Mouse (Mus musculus): ENCODE results near the gene Eml6. TPM values are rescaled to one million over a fixed set of nuclear protein-coding genes. Genes with fewer than 3 reads are reported as not detected.
"Not testable (repeated sequence)": the region's sequence is repeated elsewhere in the genome, so short reads cannot be mapped to it uniquely, and the experiment has no call there.

The Eml6 gene
- total RNA-seq (2017): 0.70 and 1.2 TPM in 2 replicates

GRCm38 (mm10) chr11:30025835-30026472 lies at the start of gene Eml6:
TSS of gene Eml6 (minus strand) at chr11:30026033.
- ATAC-seq (ENCODE audit: extremely low read depth, insufficient number of reproducible peaks, low FRiP score, poor library complexity, severe bottlenecking): peak; percentile 41; the same call in 1 of the 2 replicates

DNA sequence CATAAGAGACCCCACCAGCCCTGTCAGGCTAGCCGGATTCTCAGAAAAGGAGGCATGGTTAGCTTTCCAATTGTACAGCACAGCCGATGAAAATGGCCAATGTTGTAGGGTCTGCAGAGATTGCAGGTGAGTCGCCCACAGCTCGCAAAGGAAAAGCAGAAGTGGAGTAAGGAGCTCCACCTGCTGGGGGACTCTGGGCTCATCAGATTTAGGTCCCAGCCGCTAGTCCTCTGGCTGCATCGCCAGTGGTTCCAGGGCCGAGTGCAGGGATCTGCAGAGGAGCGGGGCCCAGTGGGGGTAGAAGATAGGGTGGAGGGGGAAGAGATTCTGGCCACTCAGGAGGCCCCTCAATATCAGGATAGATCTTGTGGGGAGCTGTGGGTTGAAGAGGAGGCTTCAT lies 31.5 kb upstream of the Eml6 start:
- ATAC-seq (ENCODE audit: extremely low read depth, insufficient number of reproducible peaks, low FRiP score, poor library complexity, severe bottlenecking): no peak

DNA sequence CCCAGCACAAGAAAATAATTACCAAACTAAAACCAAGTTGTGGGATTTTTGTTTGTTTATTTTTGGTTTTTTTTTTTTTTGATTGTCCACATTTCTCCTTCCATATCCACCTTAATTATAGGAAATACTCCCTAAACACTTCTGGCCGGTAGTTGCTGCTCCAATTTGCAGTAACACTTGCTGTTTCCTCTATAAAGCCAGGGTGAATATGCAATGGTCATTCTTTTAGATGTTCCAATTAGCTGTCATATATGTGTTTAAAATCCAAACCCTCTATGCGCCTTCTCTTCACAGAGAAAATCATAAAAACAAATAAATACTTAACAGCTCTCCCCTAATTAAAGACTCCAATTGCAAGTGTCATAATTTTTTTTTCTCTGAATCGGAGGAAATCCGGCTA lies 689 bp downstream of the Eml6 start:
- no peak for ATAC-seq (ENCODE audit: extremely low read depth, insufficient number of reproducible peaks, low FRiP score, poor library complexity, severe bottlenecking)

- ATAC-seq (ENCODE audit: extremely low read depth, insufficient number of reproducible peaks, low FRiP score, poor library complexity, severe bottlenecking): no peak
Measured at GRCm38 (mm10) chr11:30024261-30025071, 1.4 kb downstream of the Eml6 start.

DNA sequence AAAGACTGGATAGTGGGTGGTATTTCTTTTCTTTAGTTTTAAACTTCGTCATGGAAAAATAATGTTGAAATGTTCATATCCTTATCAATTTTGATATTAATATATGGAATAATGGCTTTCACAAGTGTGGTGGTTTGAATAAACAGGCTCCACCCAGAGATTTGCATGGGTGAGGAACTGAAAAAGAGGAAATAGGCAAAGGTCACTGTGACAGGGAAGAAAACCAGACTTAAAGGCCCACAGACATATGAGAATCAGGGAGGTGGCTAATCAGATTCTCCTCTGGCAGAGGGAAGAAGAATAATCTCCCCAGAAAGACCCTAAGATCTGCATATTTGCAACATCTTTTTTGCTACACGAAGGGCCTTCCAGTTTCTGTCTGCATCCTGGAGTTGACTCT lies 39.6 kb downstream of the Eml6 start:
- ATAC-seq (ENCODE audit: extremely low read depth, insufficient number of reproducible peaks, low FRiP score, poor library complexity, severe bottlenecking): no peak

DNA sequence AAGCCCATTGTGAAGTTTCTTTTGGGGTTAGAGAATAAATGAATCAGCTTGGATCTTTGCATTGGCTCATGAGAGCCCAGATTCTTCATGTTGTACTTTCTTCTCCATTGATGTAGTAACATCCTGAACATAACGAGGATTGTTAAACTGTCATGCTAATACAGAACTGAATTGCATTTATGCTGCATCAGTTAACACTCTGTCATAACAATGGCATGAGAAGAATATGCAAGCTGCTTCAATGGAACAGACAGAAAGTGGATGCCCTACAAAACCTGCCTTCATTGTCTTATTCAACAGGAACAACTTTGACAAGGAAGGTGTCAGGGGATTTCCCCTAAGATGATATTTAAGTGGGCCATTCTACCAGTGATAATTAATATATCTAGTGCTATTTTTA lies 57.0 kb downstream of the Eml6 start:
- no peak for ATAC-seq (ENCODE audit: extremely low read depth, insufficient number of reproducible peaks, low FRiP score, poor library complexity, severe bottlenecking)

- no peak for ATAC-seq (ENCODE audit: extremely low read depth, insufficient number of reproducible peaks, low FRiP score, poor library complexity, severe bottlenecking)
Measured at GRCm38 (mm10) chr11:29959366-29959765, 66.5 kb downstream of the Eml6 start.

DNA sequence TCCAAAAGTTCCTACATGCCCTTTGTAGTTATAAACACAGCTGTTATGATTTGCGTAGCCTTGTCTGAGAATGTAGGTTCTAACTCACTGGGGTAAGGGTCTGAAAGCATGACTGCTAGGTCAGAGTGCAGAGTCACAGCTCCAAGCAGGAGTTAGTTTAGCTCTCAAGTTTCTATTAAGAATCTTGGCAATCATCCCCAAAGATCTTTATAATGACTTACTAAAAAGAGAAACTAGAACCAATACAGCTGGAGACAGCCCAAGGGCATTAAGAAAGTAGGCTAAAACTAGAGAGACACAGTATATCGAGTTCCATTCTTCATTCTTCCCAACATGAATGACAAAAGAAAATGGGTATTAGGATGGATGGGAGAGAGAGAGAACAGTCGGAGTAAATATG lies 81.2 kb downstream of the Eml6 start:
- no peak for ATAC-seq (ENCODE audit: extremely low read depth, insufficient number of reproducible peaks, low FRiP score, poor library complexity, severe bottlenecking)

DNA sequence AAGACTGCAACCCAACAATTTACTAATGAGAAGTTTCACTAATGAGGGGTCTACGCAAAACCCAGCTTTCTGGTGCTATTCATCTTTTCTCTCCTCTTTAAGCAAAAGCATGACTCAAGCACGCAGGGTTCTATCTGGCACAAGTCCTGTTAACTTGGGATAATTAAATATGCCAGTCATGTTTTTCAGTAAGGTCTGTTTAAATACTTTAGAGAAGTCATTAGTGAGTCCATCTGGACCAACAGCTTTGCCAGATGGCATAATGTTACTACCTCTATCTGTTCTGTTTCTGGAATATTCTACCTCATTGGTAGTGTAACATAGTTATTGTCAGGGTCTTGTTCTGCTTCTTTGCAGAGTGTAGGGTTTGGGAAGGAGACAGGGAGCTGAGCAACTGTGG lies 101.5 kb downstream of the Eml6 start:
- no peak for ATAC-seq (ENCODE audit: extremely low read depth, insufficient number of reproducible peaks, low FRiP score, poor library complexity, severe bottlenecking)

GRCm38 (mm10) chr11:29923851-29924250 lies 102.0 kb downstream of the Eml6 start:
- no peak for ATAC-seq (ENCODE audit: extremely low read depth, insufficient number of reproducible peaks, low FRiP score, poor library complexity, severe bottlenecking)

- no peak for ATAC-seq (ENCODE audit: extremely low read depth, insufficient number of reproducible peaks, low FRiP score, poor library complexity, severe bottlenecking)
Measured at GRCm38 (mm10) chr11:29913180-29913579, 112.7 kb downstream of the Eml6 start.

- ATAC-seq (ENCODE audit: extremely low read depth, insufficient number of reproducible peaks, low FRiP score, poor library complexity, severe bottlenecking): no peak
Measured at GRCm38 (mm10) chr11:29909330-29909729, 116.5 kb downstream of the Eml6 start.

GRCm38 (mm10) chr11:29885160-29885559 lies 140.7 kb downstream of the Eml6 start:
- peak; percentile 56; the same call in 1 of the 2 replicates for ATAC-seq (ENCODE audit: extremely low read depth, insufficient number of reproducible peaks, low FRiP score, poor library complexity, severe bottlenecking)

GRCm38 (mm10) chr11:29884355-29884754 lies 141.5 kb downstream of the Eml6 start:
- ATAC-seq (ENCODE audit: extremely low read depth, insufficient number of reproducible peaks, low FRiP score, poor library complexity, severe bottlenecking): no peak

DNA sequence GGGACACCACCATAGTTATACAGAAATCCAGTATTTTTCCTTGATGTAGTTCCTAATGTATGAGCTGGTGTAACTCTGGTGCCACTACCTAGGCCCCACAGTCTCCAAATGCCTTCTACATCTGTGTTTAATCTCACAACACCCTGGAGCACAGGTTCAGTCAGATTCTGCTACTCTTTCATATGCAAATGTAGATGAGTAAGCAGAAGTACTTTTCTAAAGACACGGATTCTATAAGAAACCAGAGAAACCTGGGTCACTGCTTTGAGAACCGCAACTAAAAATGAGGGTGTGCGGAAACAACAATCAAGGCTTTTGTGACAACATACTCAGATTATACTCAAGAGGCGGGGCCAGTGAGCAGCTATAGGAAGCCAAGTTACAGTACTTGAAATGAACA lies 142.8 kb downstream of the Eml6 start:
- ATAC-seq (ENCODE audit: extremely low read depth, insufficient number of reproducible peaks, low FRiP score, poor library complexity, severe bottlenecking): no peak

GRCm38 (mm10) chr11:29879641-29880040 lies 146.2 kb downstream of the Eml6 start:
- ATAC-seq (ENCODE audit: extremely low read depth, insufficient number of reproducible peaks, low FRiP score, poor library complexity, severe bottlenecking): no peak

GRCm38 (mm10) chr11:29877981-29878380 lies 147.9 kb downstream of the Eml6 start:
- no peak for ATAC-seq (ENCODE audit: extremely low read depth, insufficient number of reproducible peaks, low FRiP score, poor library complexity, severe bottlenecking)

- no peak for ATAC-seq (ENCODE audit: extremely low read depth, insufficient number of reproducible peaks, low FRiP score, poor library complexity, severe bottlenecking)
Measured at GRCm38 (mm10) chr11:29877280-29877679, 148.6 kb downstream of the Eml6 start.

GRCm38 (mm10) chr11:29874781-29875180 lies 151.1 kb downstream of the Eml6 start:
- not testable (repeated sequence) for ATAC-seq (ENCODE audit: extremely low read depth, insufficient number of reproducible peaks, low FRiP score, poor library complexity, severe bottlenecking)

DNA sequence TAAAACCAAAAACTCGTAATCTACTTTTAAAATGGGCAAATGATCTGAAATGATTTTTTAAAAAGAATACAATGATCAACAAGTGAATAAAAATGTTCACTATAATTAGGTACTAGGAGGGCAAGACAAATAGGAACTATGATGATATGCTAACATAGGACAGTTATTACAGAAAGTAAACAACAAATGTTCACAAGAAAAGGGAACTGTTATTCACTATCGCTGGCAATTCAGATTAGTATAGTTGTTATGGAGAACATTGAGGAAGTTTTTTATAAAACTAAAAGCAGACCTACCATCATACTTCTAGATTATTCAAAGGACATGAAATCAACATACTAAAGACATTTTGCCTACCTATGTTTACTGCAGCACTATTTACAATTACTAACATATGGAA lies 155.7 kb downstream of the Eml6 start:
- ATAC-seq (ENCODE audit: extremely low read depth, insufficient number of reproducible peaks, low FRiP score, poor library complexity, severe bottlenecking): no peak

Measured in neutrophil, adult 5-6 weeks (primary cell).